ENCODE assay signal across 22 mouse cellular contexts in genomic region chr1:89823036-89823435, GRCm38 (mm10).
A peak's percentile ranks its signal among the peaks of the same experiment; 100 is the strongest.
DNase-seq lines count a peak whose midpoint lies in the region; ATAC-seq lines count a peak whose summit lies in the region.
"Had no signal": no experiment of that assay in that cellular context is flagged by ENCODE, and none has a peak within 500 bp of the region (broad histone marks: within the 10 kb centered on the region; RNA-seq: fewer than 3 reads in every experiment).

No protein-coding gene starts in this region.

- H3K9ac ChIP-seq in intestine, embryonic 16.5 days (ENCODE audit: low read depth, low read length): no peak overlapping the region
- no peak overlapping the region for H3K9ac ChIP-seq in intestine, embryonic 15.5 days
- no peak overlapping the region for H3K9ac ChIP-seq in kidney, embryonic 16.5 days (replicated peaks; ENCODE audit: low read length)
- H3K9ac ChIP-seq in kidney, embryonic 15.5 days: no peak overlapping the region
- H3K9ac ChIP-seq in hindbrain, embryonic 11.5 days (ENCODE audit: low read depth, low read length): no peak overlapping the region
- H3K9ac ChIP-seq: embryonic facial prominence, embryonic 12.5 days; forebrain, embryonic 15.5 days had no signal

- H3K27me3 ChIP-seq in intestine, embryonic 16.5 days (replicated peaks; ENCODE audit: control insufficient read depth, insufficient read depth, low read length): no peaks in the 10 kb centered on the region
- no peaks in the 10 kb centered on the region for H3K27me3 ChIP-seq in intestine, embryonic 15.5 days (replicated peaks)
- H3K27me3 ChIP-seq in kidney, embryonic 16.5 days (ENCODE audit: insufficient read depth, low read length): no peaks in the 10 kb centered on the region
- no peaks in the 10 kb centered on the region for H3K27me3 ChIP-seq in kidney, embryonic 15.5 days
- H3K27me3 ChIP-seq in limb, embryonic 10.5 days (ENCODE audit: low read depth, poor library complexity, severe bottlenecking): 0 out of 2 replicates have a peak, but pooled peaks cover 8% of the 10 kb centered on the region
- H3K27me3 ChIP-seq in hindbrain, embryonic 11.5 days (ENCODE audit: control insufficient read depth, insufficient read depth, low read length): 0 out of 2 replicates have a peak, but pooled peaks cover 4% of the 10 kb centered on the region
- H3K27me3 ChIP-seq: embryonic facial prominence, embryonic 12.5 days had no signal

- no peak overlapping the region for H3K4me2 ChIP-seq in intestine, embryonic 16.5 days (ENCODE audit: low read depth, low read length)
- no peak overlapping the region for H3K4me2 ChIP-seq in intestine, embryonic 15.5 days (replicated peaks)
- H3K4me2 ChIP-seq in kidney, embryonic 16.5 days (replicated peaks; ENCODE audit: low read depth, low read length): no peak overlapping the region
- H3K4me2 ChIP-seq in kidney, embryonic 15.5 days: no peak overlapping the region
- no peak overlapping the region for H3K4me2 ChIP-seq in hindbrain, embryonic 11.5 days (replicated peaks; ENCODE audit: low read depth, low read length)
- H3K4me2 ChIP-seq: embryonic facial prominence, embryonic 12.5 days; forebrain, embryonic 15.5 days; heart, embryonic 11.5 days had no signal

- 89% methylated on average over 7 of the region's 7 CpGs for WGBS in intestine, embryonic 16.5 days
- 89% methylated on average over 7 of the region's 7 CpGs for WGBS in intestine, embryonic 15.5 days
- 90% methylated on average over 7 of the region's 7 CpGs for WGBS in kidney, embryonic 16.5 days
- 87% methylated on average over 7 of the region's 7 CpGs for WGBS in kidney, embryonic 15.5 days
- 91% methylated on average over 7 of the region's 7 CpGs for WGBS in limb, embryonic 10.5 days
- 80% methylated on average over 7 of the region's 7 CpGs for WGBS in hindbrain, embryonic 11.5 days

- ATAC-seq in intestine, embryonic 16.5 days: 0 out of 2 replicates have a peak, but pooled peaks have one; percentile 16
- ATAC-seq in intestine, embryonic 15.5 days: no peak; the same call in 1 of the 2 replicates
- ATAC-seq in kidney, embryonic 16.5 days (ENCODE audit: low FRiP score, low TSS enrichment): no peak
- ATAC-seq in kidney, embryonic 15.5 days (replicated peaks; ENCODE audit: low FRiP score): no peak
- no peak for ATAC-seq in hindbrain, embryonic 11.5 days (ENCODE audit: low FRiP score)
- ATAC-seq: CD4-positive, CD25-positive, alpha-beta regulatory T cell, adult 4 months; forebrain, embryonic 15.5 days had no signal

- DNase-seq in kidney, adult 8-10 months: peak; percentile 41 to 53
- no peak for DNase-seq in limb, embryonic 10.5 days (ENCODE audit: low spot score)
- no peak for DNase-seq in hindbrain, embryonic 11.5 days (ENCODE audit: low spot score)
- DNase-seq in gastrocnemius, adult 8-10 months (ENCODE audit: low spot score in 2 of 2): no peak
- DNase-seq: adrenal gland, adult 8-10 months; adrenal gland, postnatal 36 days; B cell, adult 2 months; cerebellum, adult 2 months; cerebellum, postnatal 10 days; embryo, embryonic 11 days; gastrocnemius, postnatal 10 days; heart, adult 2 months had no signal

- no peaks in the 10 kb centered on the region for H3K4me1 ChIP-seq in intestine, embryonic 16.5 days (ENCODE audit: control insufficient read depth, insufficient read depth, low read length)
- no peaks in the 10 kb centered on the region for H3K4me1 ChIP-seq in intestine, embryonic 15.5 days (replicated peaks)
- peaks cover 17% of the 10 kb centered on the region for H3K4me1 ChIP-seq in kidney, embryonic 16.5 days (ENCODE audit: insufficient read depth, low read length)
- peaks cover 18% of the 10 kb centered on the region for H3K4me1 ChIP-seq in kidney, embryonic 15.5 days
- H3K4me1 ChIP-seq in limb, embryonic 10.5 days: peaks cover 66% of the 10 kb centered on the region
- peaks cover 7% of the 10 kb centered on the region for H3K4me1 ChIP-seq in hindbrain, embryonic 11.5 days (replicated peaks; ENCODE audit: control insufficient read depth, insufficient read depth, low read length)

- no peak overlapping the region for H3K27ac ChIP-seq in intestine, embryonic 16.5 days (ENCODE audit: low read length)
- H3K27ac ChIP-seq in intestine, embryonic 15.5 days: no peak overlapping the region
- H3K27ac ChIP-seq in kidney, embryonic 16.5 days (ENCODE audit: low read length): no peak overlapping the region
- 0 out of 2 replicates have a peak overlapping the region, but pooled peaks have one; percentile 9 for H3K27ac ChIP-seq in kidney, embryonic 15.5 days
- peak overlapping the region; percentile 68; the same call in 1 of the 2 replicates for H3K27ac ChIP-seq in limb, embryonic 10.5 days
- H3K27ac ChIP-seq in hindbrain, embryonic 11.5 days (ENCODE audit: low read depth, low read length): no peak overlapping the region
- H3K27ac ChIP-seq: embryonic facial prominence, embryonic 12.5 days; forebrain, embryonic 15.5 days; heart, adult 2 months had no signal

- no peak overlapping the region for H3K4me3 ChIP-seq in intestine, embryonic 16.5 days (ENCODE audit: low read length)
- H3K4me3 ChIP-seq in intestine, embryonic 15.5 days (replicated peaks): no peak overlapping the region
- no peak overlapping the region for H3K4me3 ChIP-seq in kidney, embryonic 16.5 days (ENCODE audit: low read length)
- H3K4me3 ChIP-seq in kidney, embryonic 15.5 days (replicated peaks): no peak overlapping the region
- no peak overlapping the region for H3K4me3 ChIP-seq in limb, embryonic 10.5 days
- no peak overlapping the region for H3K4me3 ChIP-seq in hindbrain, embryonic 11.5 days (ENCODE audit: low read depth, low read length)
- H3K4me3 ChIP-seq: embryonic facial prominence, embryonic 12.5 days; forebrain, embryonic 15.5 days; heart, adult 2 months had no signal

- no peaks in the 10 kb centered on the region for H3K36me3 ChIP-seq in intestine, embryonic 16.5 days (ENCODE audit: control insufficient read depth, insufficient read depth, low read length)
- H3K36me3 ChIP-seq in intestine, embryonic 15.5 days: no peaks in the 10 kb centered on the region
- no peaks in the 10 kb centered on the region for H3K36me3 ChIP-seq in kidney, embryonic 16.5 days (ENCODE audit: insufficient read depth, low read length)
- H3K36me3 ChIP-seq in kidney, embryonic 15.5 days: no peaks in the 10 kb centered on the region
- no peaks in the 10 kb centered on the region for H3K36me3 ChIP-seq in limb, embryonic 10.5 days
- H3K36me3 ChIP-seq in hindbrain, embryonic 11.5 days (ENCODE audit: control insufficient read depth, insufficient read depth, low read length): no peaks in the 10 kb centered on the region; the same call in 1 of the 2 replicates
- H3K36me3 ChIP-seq: embryonic facial prominence, embryonic 12.5 days; forebrain, embryonic 15.5 days; G1E; hindbrain, embryonic 10.5 days had no signal

- H3K9me3 ChIP-seq in intestine, embryonic 16.5 days (ENCODE audit: control insufficient read depth, low read length): no peaks in the 10 kb centered on the region
- no peaks in the 10 kb centered on the region for H3K9me3 ChIP-seq in intestine, embryonic 15.5 days
- H3K9me3 ChIP-seq in kidney, embryonic 16.5 days (ENCODE audit: low read length): no peaks in the 10 kb centered on the region
- no peaks in the 10 kb centered on the region for H3K9me3 ChIP-seq in kidney, embryonic 15.5 days (replicated peaks)
- no peaks in the 10 kb centered on the region for H3K9me3 ChIP-seq in limb, embryonic 10.5 days (replicated peaks)
- no peaks in the 10 kb centered on the region for H3K9me3 ChIP-seq in hindbrain, embryonic 11.5 days (ENCODE audit: control insufficient read depth, low read length)
- H3K9me3 ChIP-seq: embryonic facial prominence, embryonic 12.5 days; forebrain, embryonic 15.5 days; hindbrain, embryonic 10.5 days had no signal

Comparison
In these comparisons a context has a peak if more than half of its experiments do, and no peak if none do; other contexts are left out.
1. H3K27ac ChIP-seq: peak in kidney, embryonic 15.5 days (single experiment) and limb, embryonic 10.5 days (single experiment); none in intestine, embryonic 16.5 days (single experiment), intestine, embryonic 15.5 days (single experiment), kidney, embryonic 16.5 days (single experiment) and hindbrain, embryonic 11.5 days (single experiment).
2. DNase-seq: peak in kidney, adult 8-10 months (2 of 2); none in limb, embryonic 10.5 days (single experiment), hindbrain, embryonic 11.5 days (single experiment) and gastrocnemius, adult 8-10 months (0 of 2).